Mouse (Mus musculus) forebrain, postnatal 0 days (tissue): ENCODE results near the gene Grin2b. TPM values are rescaled to one million over a fixed set of nuclear protein-coding genes. Genes with fewer than 3 reads are reported as not detected.
"Not testable (repeated sequence)": the region's sequence is repeated elsewhere in the genome, so short reads cannot be mapped to it uniquely, and the experiment has no call there.

Source experiments
- ATAC-seq: fragments of 200-750 bp; cut with Nextera tagmentation; 2 replicates; pipeline ENCODE4 v1.8.0; 2017; ENCODE audit warnings: mild to moderate bottlenecking, moderate library complexity
- DNase-seq: peaks from one replicate; pipeline ENCODE4 v3.0.0-alpha.2; 2015
- H3K27ac ChIP-seq: fragments of 300-500 bp; sonication (generic); 2 replicates; pipeline ENCODE4 v1.5.1; 2014; ENCODE audit warnings: low read depth, mild to moderate bottlenecking, antibody characterized with exemption, low read length, moderate library complexity, mixed read lengths
- H3K27me3 ChIP-seq: fragments of 300-500 bp; sonication (generic); 2 replicates; pipeline ENCODE4 v1.6.1; 2014; ENCODE audit warnings: mild to moderate bottlenecking, low read length, mixed read lengths; ENCODE audit not compliant: insufficient read depth
- H3K36me3 ChIP-seq: fragments of 300-500 bp; sonication (generic); 2 replicates; pipeline ENCODE4 v1.6.1; 2014; ENCODE audit warnings: mild to moderate bottlenecking, moderate library complexity; ENCODE audit not compliant: insufficient read depth
- H3K4me1 ChIP-seq: fragments of 300-500 bp; sonication (generic); 2 replicates; pipeline ENCODE4 v1.6.1; 2014; ENCODE audit warnings: antibody characterized with exemption; ENCODE audit not compliant: insufficient read depth
- H3K4me2 ChIP-seq: fragments of 300-500 bp; sonication (generic); 2 replicates; pipeline ENCODE4 v1.6.1; 2014; ENCODE audit warnings: low read depth, mild to moderate bottlenecking, moderate library complexity
- H3K4me3 ChIP-seq: fragments of 300-500 bp; sonication (generic); 2 replicates; pipeline ENCODE4 v1.5.1; 2014; ENCODE audit warnings: low read depth, low read length, mixed read lengths
- H3K9ac ChIP-seq: fragments of 300-500 bp; sonication (generic); 2 replicates; pipeline ENCODE4 v1.6.1; 2014; ENCODE audit warnings: mild to moderate bottlenecking
- H3K9me3 ChIP-seq: fragments of 300-500 bp; sonication (generic); 2 replicates; pipeline ENCODE4 v1.6.1; 2016; ENCODE audit warnings: low read length
- CTCF ChIP-seq: sonication (generic); IDR thresholded peaks from 2 replicates; pipeline ENCODE4 v1.5.1; 2016; ENCODE audit warnings: antibody characterized with exemption, control low read depth, low read depth
- WGBS: fragments of 180-500 bp; shearing (Covaris S2); extraction: QIAGEN DNeasy Blood & Tissue Kit; methylation state at CpG from one replicate; pipeline ENCODE4 v1.1.7; 2014; 5-methylcytosine and 5-hydroxymethylcytosine counted together
- polyA plus RNA-seq: library from polyadenylated mRNA; unstranded; fragments of >200 nt; fragmentation: Nextera tagmentation; extraction: Ambion mirVana; gene quantifications from 2 replicates; pipeline ENCODE4 v1.2.1, GENCODE M21; 2015
- total RNA-seq: library from RNA; depleted of rRNA; stranded (reverse); fragments of >200 nt; gene quantifications from 2 replicates; pipeline ENCODE4 v1.2.3, GENCODE M21; 2014

Grin2b gene
- total and polyA plus RNA-seq, 2 experiments from 2014 or later = 66.6 to 102 TPM

GRCm38 (mm10) chr6:135714236-135714635, 459.1 kb downstream of the Grin2b start:
- Histone ChIP-seq H3K4me1 (no peaks in the 10 kb centered on the region), H3K9ac (no peak overlapping the region), H3K4me3 (no peak overlapping the region), H3K27ac (no peak overlapping the region), H3K9me3 (no peaks in the 10 kb centered on the region), H3K4me2 (no peak overlapping the region), H3K36me3 (no peaks in the 10 kb centered on the region; the same call in 1 of the 2 replicates), H3K27me3 (no peaks in the 10 kb centered on the region)
- TF ChIP-seq CTCF = no peak
- 39% methylated on average over 1 of the region's 1 CpGs for WGBS
- DNase-seq (no peak), ATAC-seq (no peak)

DNA sequence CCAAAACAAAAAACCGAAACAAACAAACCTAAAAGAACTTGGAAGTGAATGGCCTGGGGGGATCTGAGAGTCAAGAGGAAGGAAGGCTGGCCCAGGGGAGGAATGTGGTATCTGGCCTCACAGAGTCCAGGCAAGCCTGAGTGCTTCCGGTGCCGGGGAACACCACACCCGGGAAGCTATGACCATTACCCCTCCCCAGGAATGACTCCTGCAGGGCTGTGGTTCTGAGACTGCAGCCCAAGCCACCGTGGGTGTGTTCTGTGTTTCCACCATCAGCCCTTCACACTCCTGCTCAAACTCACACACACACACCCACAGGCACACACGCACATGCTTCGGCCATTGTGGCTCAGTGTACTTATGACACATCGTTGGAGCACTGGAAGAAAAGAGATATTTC, 459.6 kb downstream of the Grin2b start:
- 84% methylated on average over 8 of the region's 8 CpGs for WGBS
- no peak overlapping the region for H3K27ac ChIP-seq
- DNase-seq = no peak
- ATAC-seq = no peak
- no peaks in the 10 kb centered on the region for H3K27me3 ChIP-seq
- no peak overlapping the region for H3K4me3 ChIP-seq
- no peak for TF ChIP-seq CTCF
- H3K4me1 ChIP-seq = no peaks in the 10 kb centered on the region
- no peaks in the 10 kb centered on the region; the same call in 1 of the 2 replicates for H3K36me3 ChIP-seq
- H3K9me3 ChIP-seq = no peaks in the 10 kb centered on the region
- H3K4me2 ChIP-seq = no peak overlapping the region
- H3K9ac ChIP-seq = no peak overlapping the region

GRCm38 (mm10) chr6:135706850-135707522, 466.3 kb downstream of the Grin2b start:
- H3K4me3 ChIP-seq, H3K9me3 ChIP-seq, H3K27ac ChIP-seq, H3K27me3 ChIP-seq, H3K36me3 ChIP-seq, DNase-seq, H3K4me1 ChIP-seq, H3K9ac ChIP-seq, H3K4me2 ChIP-seq: not testable (repeated sequence)
- 0 out of 2 replicates have a peak, but pooled peaks have one; percentile 10 for ATAC-seq
- 90% methylated on average over 6 of the region's 6 CpGs for WGBS

- no peak for TF ChIP-seq CTCF
- no peaks in the 10 kb centered on the region for H3K27me3 ChIP-seq
- no peak overlapping the region for H3K27ac ChIP-seq
- H3K4me2 ChIP-seq = no peak overlapping the region
- ATAC-seq (no peak), DNase-seq (no peak)
- no peaks in the 10 kb centered on the region for H3K36me3 ChIP-seq
- WGBS = 47% methylated on average over 2 of the region's 2 CpGs
- no peak overlapping the region for H3K4me3 ChIP-seq
- H3K9me3 ChIP-seq = no peaks in the 10 kb centered on the region
- no peaks in the 10 kb centered on the region for H3K4me1 ChIP-seq
- H3K9ac ChIP-seq = no peak overlapping the region
These were observed 469.7 kb downstream of the Grin2b start for GRCm38 (mm10) chr6:135703655-135704054.

DNA sequence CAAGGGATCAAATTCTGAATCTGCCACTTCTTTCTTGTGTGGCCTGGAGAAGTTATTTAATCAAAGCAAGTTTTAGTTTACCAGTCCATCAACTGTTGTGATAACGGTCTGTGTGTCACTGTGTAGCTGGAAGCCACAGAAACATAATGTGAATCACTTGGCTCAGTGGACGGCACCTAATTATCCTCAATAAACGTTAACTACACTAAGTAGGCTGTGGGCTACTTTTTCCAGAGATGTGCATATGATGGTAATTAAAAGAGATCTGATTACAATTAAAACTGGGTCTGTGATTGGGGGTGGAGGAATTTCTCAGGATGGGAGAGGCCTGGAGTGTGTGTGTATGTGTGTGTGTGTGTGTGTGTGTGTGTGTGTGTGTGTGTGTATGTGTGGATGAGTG, 471.9 kb downstream of the Grin2b start:
- WGBS = 32% methylated on average over 3 of the region's 3 CpGs

DNA sequence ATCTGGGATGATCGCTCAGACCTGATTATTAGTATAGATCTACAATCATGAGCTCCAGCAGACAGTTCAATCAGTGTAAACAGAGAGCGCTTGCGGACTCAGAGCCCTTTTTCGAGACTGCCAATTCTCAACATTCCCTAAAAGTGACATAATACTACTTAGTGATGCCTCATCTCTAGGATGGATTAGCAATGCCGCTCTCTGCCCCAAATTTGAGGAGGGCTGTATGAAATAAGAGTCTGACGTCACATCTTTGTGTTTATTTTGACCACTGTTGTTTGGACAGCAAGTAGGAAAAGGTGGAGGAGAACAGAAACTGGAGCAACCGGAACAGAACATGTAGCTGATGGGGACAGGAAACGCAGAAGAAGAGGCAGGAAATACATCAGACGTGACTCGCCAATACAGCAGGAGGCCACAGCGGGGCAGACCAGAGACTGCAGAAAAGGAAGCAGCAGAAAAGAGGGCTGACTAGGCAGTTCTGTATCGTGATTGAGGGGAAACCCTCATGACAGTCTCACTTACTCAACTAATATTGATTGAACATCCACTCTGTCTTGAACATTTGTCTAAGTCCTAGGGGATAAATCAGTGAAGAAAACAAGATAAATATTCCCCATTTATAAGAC, 472.5 kb downstream of the Grin2b start:
- H3K9me3 ChIP-seq = no peaks in the 10 kb centered on the region
- H3K4me1 ChIP-seq = no peaks in the 10 kb centered on the region
- DNase-seq = no peak
- ATAC-seq = no peak
- no peak overlapping the region for H3K27ac ChIP-seq
- peak; percentile 24; the same call in 1 of the 2 replicates for TF ChIP-seq CTCF
- WGBS = 81% methylated on average over 12 of the region's 12 CpGs
- H3K4me2 ChIP-seq = no peak overlapping the region
- no peaks in the 10 kb centered on the region for H3K27me3 ChIP-seq
- no peak overlapping the region for H3K4me3 ChIP-seq
- no peaks in the 10 kb centered on the region for H3K36me3 ChIP-seq
- no peak overlapping the region for H3K9ac ChIP-seq

More for the DNA sequence above, 471.9 kb downstream of the Grin2b start:
- TF ChIP-seq CTCF = no peak
- Histone ChIP-seq H3K4me1 (no peaks in the 10 kb centered on the region), H3K4me3 (no peak overlapping the region), H3K27me3 (no peaks in the 10 kb centered on the region), H3K9ac (no peak overlapping the region), H3K9me3 (no peaks in the 10 kb centered on the region), H3K4me2 (no peak overlapping the region), H3K36me3 (no peaks in the 10 kb centered on the region), H3K27ac (no peak overlapping the region)
- ATAC-seq = no peak
- no peak for DNase-seq

DNA sequence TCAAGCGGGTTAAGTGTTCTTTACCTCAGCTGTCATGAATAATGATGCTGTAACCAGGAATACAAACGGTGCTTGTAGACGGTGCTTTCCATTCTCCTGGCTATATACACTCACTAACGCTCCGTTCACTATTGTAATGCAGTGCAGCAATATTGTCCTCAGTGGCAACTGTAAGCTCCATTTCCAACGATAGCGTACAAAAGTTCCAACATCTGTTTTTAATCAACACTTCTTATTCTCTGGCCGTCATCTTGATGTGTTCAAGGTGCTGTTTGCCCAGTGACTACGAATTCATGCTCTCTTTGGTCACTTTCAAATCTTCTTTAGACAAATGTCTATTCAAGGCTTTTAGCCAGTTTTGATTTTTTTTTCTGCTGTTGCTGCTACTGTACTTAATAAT, 480.8 kb downstream of the Grin2b start:
- Histone ChIP-seq H3K9me3 (no peaks in the 10 kb centered on the region), H3K4me1 (no peaks in the 10 kb centered on the region), H3K4me2 (no peak overlapping the region), H3K27ac (no peak overlapping the region), H3K4me3 (no peak overlapping the region), H3K9ac (no peak overlapping the region), H3K27me3 (no peaks in the 10 kb centered on the region), H3K36me3 (no peaks in the 10 kb centered on the region)
- DNase-seq (no peak), ATAC-seq (no peak)
- TF ChIP-seq CTCF = no peak
- 62% methylated on average over 9 of the region's 9 CpGs for WGBS
